Mouse (Mus musculus) liver, postnatal 0 days (tissue): ENCODE results near the gene Degs1. TPM values are rescaled to one million over a fixed set of nuclear protein-coding genes. Genes with fewer than 3 reads are reported as not detected.

Experiments
- ATAC-seq: fragments of 200-750 bp; cut with Nextera tagmentation; 2 replicates; pipeline ENCODE4 v1.8.0; 2017; ENCODE audit warnings: mild to moderate bottlenecking, moderate library complexity
- DNase-seq: peaks from one replicate; pipeline ENCODE4 v3.0.0-alpha.2; 2016
- H3K27ac ChIP-seq: fragments of 300-500 bp; sonication (generic); 2 replicates; pipeline ENCODE4 v1.5.1; 2014; ENCODE audit warnings: antibody characterized with exemption, moderate library complexity, mild to moderate bottlenecking, low read depth
- H3K27me3 ChIP-seq: fragments of 300-500 bp; sonication (generic); 2 replicates; pipeline ENCODE4 v1.6.1; 2014; ENCODE audit warnings: low read length, control low read depth, mixed read lengths; ENCODE audit not compliant: insufficient read depth
- H3K36me3 ChIP-seq: fragments of 300-500 bp; sonication (generic); replicated peaks from 2 replicates; pipeline ENCODE4 v1.6.1; 2014; ENCODE audit warnings: mild to moderate bottlenecking, control low read depth, low read length, moderate library complexity, mixed read lengths; ENCODE audit not compliant: insufficient read depth
- H3K4me1 ChIP-seq: fragments of 300-500 bp; sonication (generic); 2 replicates; pipeline ENCODE4 v1.6.1; 2014; ENCODE audit warnings: antibody characterized with exemption, mild to moderate bottlenecking, control low read depth; ENCODE audit not compliant: insufficient read depth
- H3K4me2 ChIP-seq: fragments of 300-500 bp; sonication (generic); 2 replicates; pipeline ENCODE4 v1.6.1; 2014; ENCODE audit warnings: low read depth, mild to moderate bottlenecking, low read length, moderate library complexity, mixed read lengths
- H3K4me3 ChIP-seq: fragments of 300-500 bp; sonication (generic); 2 replicates; pipeline ENCODE4 v1.5.1; 2014; ENCODE audit warnings: low read depth, low read length
- H3K9ac ChIP-seq: fragments of 300-500 bp; sonication (generic); replicated peaks from 2 replicates; pipeline ENCODE4 v1.6.1; 2014; ENCODE audit warnings: mild to moderate bottlenecking, moderate library complexity
- H3K9me3 ChIP-seq: fragments of 300-500 bp; sonication (generic); 2 replicates; pipeline ENCODE4 v1.6.1; 2016; ENCODE audit warnings: mild to moderate bottlenecking, control low read depth, low read length, mixed read lengths
- CTCF ChIP-seq: sonication (generic); IDR thresholded peaks from 2 replicates; pipeline ENCODE4 v1.5.1; 2016; ENCODE audit warnings: antibody characterized with exemption, low read depth
- EP300 ChIP-seq: IDR thresholded peaks from 2 replicates; pipeline ENCODE4 v1.6.1; 2016; ENCODE audit warnings: antibody characterized with exemption, low read depth, mild to moderate bottlenecking
- WGBS: fragments of 180-500 bp; shearing (Covaris S2); extraction: QIAGEN DNeasy Blood & Tissue Kit; methylation state at CpG from one replicate; pipeline ENCODE4 v1.1.7; 2014; ENCODE audit not compliant: insufficient replicate concordance; 5-methylcytosine and 5-hydroxymethylcytosine counted together
- polyA plus RNA-seq: library from polyadenylated mRNA; unstranded; fragments of >200 nt; fragmentation: Nextera tagmentation; extraction: Ambion mirVana; gene quantifications from 2 replicates; pipeline ENCODE4 v1.2.1, GENCODE M21; 2015

Gene Degs1
- polyA plus RNA-seq, 1 experiment from 2014 or later: 96.4 TPM

DNA sequence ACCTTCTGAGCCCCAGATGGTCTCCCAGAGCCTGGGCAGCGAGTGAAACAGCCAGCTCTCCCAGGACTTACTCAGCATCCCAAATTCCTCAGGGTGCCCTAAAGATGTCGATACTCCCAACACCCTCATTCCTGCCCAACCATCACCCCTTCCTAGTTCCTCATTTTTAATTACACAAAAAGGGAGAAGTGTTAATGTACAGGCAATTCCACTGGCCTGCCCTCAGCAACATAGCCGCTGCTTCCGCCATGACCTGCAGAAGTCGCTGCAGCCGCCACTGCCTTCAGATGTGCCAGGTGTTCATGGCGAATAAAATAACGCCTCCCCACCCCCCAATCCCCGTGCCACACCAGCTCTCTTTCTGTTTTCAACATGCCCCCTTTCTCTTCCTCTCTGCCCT lies 56.3 kb downstream of the Degs1 start:
- ATAC-seq (no peak), DNase-seq (no peak)
- Histone ChIP-seq H3K9ac (no peak overlapping the region), H3K4me1 (no peaks in the 10 kb centered on the region), H3K9me3 (no peaks in the 10 kb centered on the region), H3K36me3 (no peaks in the 10 kb centered on the region), H3K27ac (no peak overlapping the region), H3K27me3 (no peaks in the 10 kb centered on the region), H3K4me2 (no peak overlapping the region), H3K4me3 (no peak overlapping the region)
- TF ChIP-seq CTCF (no peak), EP300 (no peak)
- WGBS: 82% methylated on average over 9 of the region's 9 CpGs

Other genes with a start within 250 kb of the Degs1 start
- 109 and 119 TPM in 2 replicates for gene Srp9, start 158.1 kb downstream of the Degs1 start, polyA plus RNA-seq
- not detected in 2 replicates for gene Vmn1r1, start 118.3 kb downstream of the Degs1 start, polyA plus RNA-seq
- 4.7 and 4.9 TPM in 2 replicates for gene Fbxo28, start 58.8 kb upstream of the Degs1 start, polyA plus RNA-seq
- gene Trp53bp2, start 126.4 kb upstream of the Degs1 start, polyA plus RNA-seq: 3.3 and 4.1 TPM in 2 replicates
- gene Capn2, start 234.8 kb upstream of the Degs1 start, polyA plus RNA-seq: 20.6 and 23.6 TPM in 2 replicates